Comparison of ENCODE assay signal across 8 mouse cellular contexts in the genomic region with DNA sequence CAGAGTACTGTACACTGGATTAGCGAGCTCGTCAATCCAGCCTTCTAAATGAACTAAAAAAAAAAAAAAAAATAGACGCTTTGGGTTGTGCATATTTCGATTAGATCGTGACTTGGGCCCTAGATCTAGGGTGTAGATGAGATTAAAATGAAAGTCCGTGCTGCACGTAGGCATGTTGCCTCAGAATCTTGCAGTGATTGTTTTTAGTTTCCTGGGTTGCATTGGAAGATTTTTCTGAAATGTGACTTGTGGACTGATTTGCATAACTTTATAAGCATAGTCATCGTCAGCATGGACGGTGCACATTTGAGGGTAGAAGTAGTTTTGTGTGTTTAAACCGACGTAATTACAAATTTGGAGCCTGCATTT. TPM values are rescaled to one million over a fixed set of nuclear protein-coding genes. Genes with fewer than 3 reads are reported as not detected.
DNase-seq lines count a peak whose midpoint lies in the region; ATAC-seq and TF ChIP-seq lines count a peak whose summit lies in the region.

No protein-coding gene starts in this region.

- H3K27ac ChIP-seq in thymus, adult 2 months (ENCODE audit: control insufficient read depth, insufficient read depth, low read length): no peak overlapping the region
- H3K27ac ChIP-seq in limb, embryonic 15.5 days: no peak overlapping the region
- peak overlapping the region; percentile 99; the same call in 1 of the 2 replicates for H3K27ac ChIP-seq in stomach, postnatal 0 days (replicated peaks)

- H3K4me2 ChIP-seq in limb, embryonic 15.5 days: peak overlapping the region; percentile 48
- H3K4me2 ChIP-seq in stomach, postnatal 0 days (replicated peaks; ENCODE audit: low read depth): peak overlapping the region; percentile 70

- no peak for TF ChIP-seq CTCF in thymus, adult 2 months (IDR thresholded peaks at IDR 0.05; ENCODE audit: borderline replicate concordance, control insufficient read depth, extremely low read depth, insufficient read depth, low read length, poor library complexity)
- no peak for TF ChIP-seq CTCF in stomach, postnatal 0 days (IDR thresholded peaks at IDR 0.05; ENCODE audit: low read depth)

- no peaks in the 10 kb centered on the region for H3K27me3 ChIP-seq in thymus, adult 2 months (ENCODE audit: control insufficient read depth, insufficient read depth, low read length)
- peaks cover 13% of the 10 kb centered on the region for H3K27me3 ChIP-seq in limb, embryonic 15.5 days
- no peaks in the 10 kb centered on the region for H3K27me3 ChIP-seq in stomach, postnatal 0 days (ENCODE audit: control insufficient read depth, insufficient read depth, low read length)

- ATAC-seq in limb, embryonic 15.5 days (ENCODE audit: insufficient number of reproducible peaks, low FRiP score, low TSS enrichment, low read depth): no peak
- ATAC-seq in stomach, postnatal 0 days (ENCODE audit: low FRiP score, low TSS enrichment): no peak

- no peak for TF ChIP-seq EP300 in stomach, postnatal 0 days (optimal IDR thresholded peaks at IDR 0.05)

- peak overlapping the region; percentile 100; the same call in 1 of the 2 replicates for H3K9ac ChIP-seq in limb, embryonic 15.5 days
- H3K9ac ChIP-seq in stomach, postnatal 0 days (ENCODE audit: low read length): peak overlapping the region; percentile 99

- peak; percentile 24 for DNase-seq in embryo, embryonic 10.5 days (ENCODE audit: low spot score)
- no peak for DNase-seq in embryo, embryonic 10 days (ENCODE audit: low spot score)
- no peak for DNase-seq in thymus, adult 2 months
- no peak for DNase-seq in thymus, postnatal 4 days
- no peak for DNase-seq in stomach, postnatal 0 days (ENCODE audit: low spot score)
- DNase-seq in right cerebral cortex, postnatal 14 days: no peak
- no peak for DNase-seq in ovary, adult 18-20 months (ENCODE audit: low spot score)

- peaks cover 5% of the 10 kb centered on the region; the same call in 1 of the 2 replicates for H3K36me3 ChIP-seq in thymus, adult 2 months (ENCODE audit: control insufficient read depth, insufficient read depth, low read length)
- H3K36me3 ChIP-seq in limb, embryonic 15.5 days: no peaks in the 10 kb centered on the region
- no peaks in the 10 kb centered on the region for H3K36me3 ChIP-seq in stomach, postnatal 0 days (ENCODE audit: control insufficient read depth, insufficient read depth, low read length)

- no peak for TF ChIP-seq POLR2A in thymus, adult 2 months (IDR thresholded peaks at IDR 0.05; ENCODE audit: control insufficient read depth, extremely low read depth, insufficient read depth, low read length, poor library complexity)

- under 1% methylated on average over 11 of the region's 11 CpGs for WGBS in thymus, adult 2 months
- WGBS in limb, embryonic 15.5 days: under 1% methylated on average over 11 of the region's 11 CpGs
- under 1% methylated on average over 11 of the region's 11 CpGs for WGBS in stomach, postnatal 0 days

- peaks cover 13% of the 10 kb centered on the region for H3K4me1 ChIP-seq in thymus, adult 2 months (replicated peaks; ENCODE audit: control insufficient read depth, insufficient read depth, low read length)
- peaks cover 8% of the 10 kb centered on the region for H3K4me1 ChIP-seq in limb, embryonic 15.5 days
- no peaks in the 10 kb centered on the region for H3K4me1 ChIP-seq in stomach, postnatal 0 days (replicated peaks; ENCODE audit: control insufficient read depth, insufficient read depth)

- peak overlapping the region; percentile 97; the same call in 1 of the 2 replicates for H3K4me3 ChIP-seq in thymus, adult 2 months (ENCODE audit: control insufficient read depth, insufficient read depth, low read length)
- H3K4me3 ChIP-seq in limb, embryonic 15.5 days: peak overlapping the region; percentile 95
- peak overlapping the region; percentile 99 for H3K4me3 ChIP-seq in stomach, postnatal 0 days (ENCODE audit: low read depth, low read length)

- H3K9me3 ChIP-seq in limb, embryonic 15.5 days: no peaks in the 10 kb centered on the region
- no peaks in the 10 kb centered on the region for H3K9me3 ChIP-seq in stomach, postnatal 0 days (ENCODE audit: control insufficient read depth, low read length)

RNA-seq across cellular contexts. Expression of a gene that starts 1.5 kb away (rescaled TPM):
- 37.0 and 55.1 TPM in 2 replicates for polyA plus RNA-seq in thymus, adult 2 months (2012; rRNA removed)
- polyA plus RNA-seq in limb, embryonic 15.5 days (2015; fragmentation: Nextera tagmentation; extraction: Ambion mirVana): 7.1 and 9.5 TPM in 2 replicates
- 7.2 and 8.1 TPM in 2 replicates for polyA plus RNA-seq in stomach, postnatal 0 days (2015; fragmentation: Nextera tagmentation; extraction: Ambion mirVana)

RNA-seq across cellular contexts. Expression of a gene that starts 19.2 kb away (rescaled TPM):
- 13.6 and 17.7 TPM in 2 replicates for polyA plus RNA-seq in thymus, adult 2 months (2012; rRNA removed)
- 54.5 and 55.2 TPM in 2 replicates for polyA plus RNA-seq in limb, embryonic 15.5 days (2015; fragmentation: Nextera tagmentation; extraction: Ambion mirVana)
- polyA plus RNA-seq in stomach, postnatal 0 days (2015; fragmentation: Nextera tagmentation; extraction: Ambion mirVana): 42.2 and 42.6 TPM in 2 replicates
